Mouse (Mus musculus) kidney, embryonic 14.5 days (tissue): ENCODE results near the gene Flnb. TPM values are rescaled to one million over a fixed set of nuclear protein-coding genes. Genes with fewer than 3 reads are reported as not detected.

Source experiments
- ATAC-seq: fragments of 200-750 bp; cut with Nextera tagmentation; 2 replicates; pipeline ENCODE4 v1.8.0; 2017; ENCODE audit warnings: moderate number of reproducible peaks, mild to moderate bottlenecking, moderate TSS enrichment, moderate library complexity; ENCODE audit not compliant: low FRiP score, low TSS enrichment
- H3K27ac ChIP-seq: fragments of 300-500 bp; sonication (generic); 2 replicates; pipeline ENCODE4 v1.5.1; 2014; ENCODE audit warnings: low read depth, mild to moderate bottlenecking, low read length, moderate library complexity, mixed read lengths
- H3K27me3 ChIP-seq: fragments of 300-500 bp; sonication (generic); 2 replicates; pipeline ENCODE4 v1.6.1; 2014; ENCODE audit warnings: mild to moderate bottlenecking, low read length; ENCODE audit not compliant: control insufficient read depth, insufficient read depth
- H3K36me3 ChIP-seq: fragments of 300-500 bp; sonication (generic); 2 replicates; pipeline ENCODE4 v1.6.1; 2014; ENCODE audit warnings: low read length, mixed read lengths; ENCODE audit not compliant: control insufficient read depth, insufficient read depth
- H3K4me1 ChIP-seq: fragments of 300-500 bp; sonication (generic); 2 replicates; pipeline ENCODE4 v1.6.1; 2014; ENCODE audit warnings: low read length, mixed read lengths; ENCODE audit not compliant: control insufficient read depth, insufficient read depth
- H3K4me2 ChIP-seq: fragments of 300-500 bp; sonication (generic); replicated peaks from 2 replicates; pipeline ENCODE4 v1.6.1; 2014; ENCODE audit warnings: low read depth, mild to moderate bottlenecking, low read length
- H3K4me3 ChIP-seq: fragments of 300-500 bp; sonication (generic); 2 replicates; pipeline ENCODE4 v1.5.1; 2014; ENCODE audit warnings: mild to moderate bottlenecking, low read length
- H3K9ac ChIP-seq: fragments of 300-500 bp; sonication (generic); 2 replicates; pipeline ENCODE4 v1.6.1; 2014; ENCODE audit warnings: low read depth, mild to moderate bottlenecking, low read length, moderate library complexity
- H3K9me3 ChIP-seq: fragments of 300-500 bp; sonication (generic); 2 replicates; pipeline ENCODE4 v1.6.1; 2016; ENCODE audit warnings: low read length; ENCODE audit not compliant: control insufficient read depth
- WGBS: fragments of 180-500 bp; shearing (Covaris S2); extraction: QIAGEN DNeasy Blood & Tissue Kit; methylation state at CpG from one replicate; pipeline ENCODE4 v1.1.7; 2014; 5-methylcytosine and 5-hydroxymethylcytosine counted together
- polyA plus RNA-seq: library from polyadenylated mRNA; unstranded; fragments of >200 nt; fragmentation: Nextera tagmentation; extraction: Ambion mirVana; gene quantifications from 2 replicates; pipeline ENCODE4 v1.2.1, GENCODE M21; 2014

Gene Flnb
- polyA plus RNA-seq, 1 experiment from 2014 or later, result 25.7 TPM

- Histone ChIP-seq H3K4me2 (no peak overlapping the region), H3K4me3 (no peak overlapping the region), H3K27ac (no peak overlapping the region), H3K4me1 (no peaks in the 10 kb centered on the region; the same call in 1 of the 2 replicates), H3K27me3 (no peaks in the 10 kb centered on the region), H3K9ac (no peak overlapping the region), H3K36me3 (peaks cover 21% of the 10 kb centered on the region), H3K9me3 (no peaks in the 10 kb centered on the region)
- no peak for ATAC-seq
- WGBS, result 93% methylated on average over 9 of the region's 9 CpGs
Observed at GRCm38 (mm10) chr14:7951234-7951633, 133.5 kb downstream of the Flnb start.

- ATAC-seq, result no peak
- H3K9me3 ChIP-seq, result no peaks in the 10 kb centered on the region
Observed at GRCm38 (mm10) chr14:7952610-7953254, 135.0 kb downstream of the Flnb start.

DNA sequence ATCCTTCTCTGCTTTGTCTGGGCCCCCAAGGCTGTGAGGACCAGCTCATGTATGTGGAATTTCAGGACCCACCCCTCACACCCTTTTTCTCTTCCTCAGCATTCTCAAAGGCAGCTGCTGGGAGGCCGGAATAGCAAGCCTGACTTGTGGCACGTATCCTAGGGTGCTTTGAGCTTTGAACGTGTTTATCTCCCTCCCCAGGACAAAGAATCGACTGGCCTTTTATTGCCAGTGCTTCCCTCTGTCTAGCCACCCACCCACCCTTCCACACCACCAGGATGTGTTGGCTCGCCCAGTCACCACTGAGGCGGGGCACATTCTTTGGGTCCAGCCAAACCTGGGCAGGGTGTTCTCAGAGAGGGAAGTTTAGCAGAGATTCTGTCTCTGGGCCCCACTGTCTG lies 136.3 kb downstream of the Flnb start:
- H3K27ac ChIP-seq, result no peak overlapping the region
- no peak overlapping the region for H3K9ac ChIP-seq
- H3K27me3 ChIP-seq, result no peaks in the 10 kb centered on the region
- H3K4me3 ChIP-seq, result no peak overlapping the region
- H3K4me2 ChIP-seq, result no peak overlapping the region
- WGBS, result 36% methylated on average over 6 of the region's 6 CpGs
- H3K36me3 ChIP-seq, result peaks cover 14% of the 10 kb centered on the region
- no peak for ATAC-seq
- no peaks in the 10 kb centered on the region for H3K9me3 ChIP-seq
- H3K4me1 ChIP-seq, result no peaks in the 10 kb centered on the region; the same call in 1 of the 2 replicates

More at GRCm38 (mm10) chr14:7952610-7953254, 135.0 kb downstream of the Flnb start:
- no peak overlapping the region for H3K4me3 ChIP-seq
- no peaks in the 10 kb centered on the region; the same call in 1 of the 2 replicates for H3K4me1 ChIP-seq
- WGBS, result 23% methylated on average over 12 of the region's 12 CpGs
- no peaks in the 10 kb centered on the region for H3K27me3 ChIP-seq
- no peak overlapping the region for H3K27ac ChIP-seq
- H3K4me2 ChIP-seq, result no peak overlapping the region
- H3K36me3 ChIP-seq, result peaks cover 21% of the 10 kb centered on the region
- H3K9ac ChIP-seq, result no peak overlapping the region

DNA sequence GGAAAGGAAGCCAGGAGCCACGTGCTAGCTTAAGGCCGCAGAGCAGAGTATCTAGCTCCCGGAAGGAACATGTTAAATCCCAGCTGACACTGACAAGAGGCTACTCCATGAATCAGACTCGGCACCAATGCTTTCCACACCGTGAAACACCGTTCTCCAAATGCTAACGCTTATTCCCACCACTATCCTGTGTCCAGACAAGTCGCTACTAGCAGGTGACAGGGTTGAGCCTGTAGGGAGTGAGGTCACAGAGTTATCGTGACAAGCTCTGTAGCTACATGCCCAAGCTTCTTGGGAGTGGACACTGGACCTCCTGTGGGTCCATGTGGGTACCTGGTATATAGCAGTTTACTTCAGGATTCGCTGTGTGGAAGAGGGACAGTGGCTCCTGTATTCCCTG lies 138.7 kb downstream of the Flnb start:
- no peak for ATAC-seq
- Histone ChIP-seq H3K4me1 (no peaks in the 10 kb centered on the region; the same call in 1 of the 2 replicates), H3K4me2 (no peak overlapping the region), H3K9me3 (no peaks in the 10 kb centered on the region), H3K27ac (no peak overlapping the region), H3K27me3 (no peaks in the 10 kb centered on the region), H3K4me3 (no peak overlapping the region), H3K9ac (no peak overlapping the region), H3K36me3 (no peaks in the 10 kb centered on the region)
- WGBS, result 67% methylated on average over 10 of the region's 10 CpGs

DNA sequence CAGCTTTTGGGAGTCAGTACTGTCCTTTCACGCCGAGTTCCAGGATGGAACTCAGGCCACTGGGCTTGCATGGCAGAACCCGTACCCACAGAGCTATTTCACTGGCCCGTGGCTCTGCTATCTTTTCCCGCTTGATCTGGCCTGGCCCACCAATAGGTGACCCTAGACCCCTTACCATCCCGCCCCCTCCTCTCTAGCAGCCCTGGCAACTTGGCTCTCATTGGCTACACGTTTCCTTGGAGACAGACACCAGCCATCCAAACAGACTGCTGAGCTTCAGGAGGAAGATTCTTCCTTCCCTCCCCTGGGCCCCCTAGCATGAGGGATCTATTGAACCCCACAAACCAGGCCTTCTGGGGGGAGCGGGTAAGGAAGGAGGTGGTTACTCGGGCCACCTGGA lies 139.3 kb downstream of the Flnb start, which contains the start of gene Gm45521:
TSS of gene Gm45521 (plus strand) at position 240 of the 400 bp plus-strand sequence.
- no peak for ATAC-seq
- H3K27ac ChIP-seq, result no peak within 1 kb of the TSS
- 56% methylated on average over 9 of the region's 9 CpGs for WGBS

DNA sequence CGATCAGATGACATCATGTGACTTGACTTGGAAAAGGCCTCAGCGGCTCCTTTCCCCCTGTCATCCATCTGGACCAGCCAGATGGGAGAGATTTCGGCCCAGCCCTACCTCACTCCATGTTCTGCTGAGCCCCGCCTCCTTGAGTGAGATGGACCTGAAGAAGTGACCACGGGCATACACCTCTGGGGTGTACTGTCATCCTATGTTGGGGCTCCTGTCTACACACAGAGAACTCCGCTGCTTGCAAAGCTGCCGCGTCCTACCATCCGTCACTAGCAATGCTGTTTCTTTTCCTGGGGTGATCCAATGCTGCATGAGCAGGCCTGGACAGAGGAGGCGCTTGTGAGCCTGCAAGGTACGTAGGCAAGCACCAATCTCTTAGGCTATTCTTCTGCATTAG lies 142.9 kb downstream of the Flnb start:
- Histone ChIP-seq H3K36me3 (no peaks in the 10 kb centered on the region), H3K27ac (no peak overlapping the region), H3K9me3 (no peaks in the 10 kb centered on the region), H3K27me3 (no peaks in the 10 kb centered on the region), H3K4me3 (no peak overlapping the region), H3K9ac (no peak overlapping the region), H3K4me2 (no peak overlapping the region), H3K4me1 (no peaks in the 10 kb centered on the region)
- WGBS, result 55% methylated on average over 11 of the region's 11 CpGs
- ATAC-seq, result 0 out of 2 replicates have a peak, but pooled peaks have one; percentile 30

More for the DNA sequence above, 139.3 kb downstream of the Flnb start, which contains the start of gene Gm45521:
- H3K9ac ChIP-seq, result no peak within 1 kb of the TSS
- H3K36me3 ChIP-seq, result no peaks in the 10 kb centered on the region
- no peak within 1 kb of the TSS for H3K4me2 ChIP-seq
- H3K4me3 ChIP-seq, result no peak within 1 kb of the TSS
- H3K4me1 ChIP-seq, result no peaks in the 10 kb centered on the region; the same call in 1 of the 2 replicates
- H3K27me3 ChIP-seq, result no peaks in the 10 kb centered on the region
- H3K9me3 ChIP-seq, result no peaks in the 10 kb centered on the region

DNA sequence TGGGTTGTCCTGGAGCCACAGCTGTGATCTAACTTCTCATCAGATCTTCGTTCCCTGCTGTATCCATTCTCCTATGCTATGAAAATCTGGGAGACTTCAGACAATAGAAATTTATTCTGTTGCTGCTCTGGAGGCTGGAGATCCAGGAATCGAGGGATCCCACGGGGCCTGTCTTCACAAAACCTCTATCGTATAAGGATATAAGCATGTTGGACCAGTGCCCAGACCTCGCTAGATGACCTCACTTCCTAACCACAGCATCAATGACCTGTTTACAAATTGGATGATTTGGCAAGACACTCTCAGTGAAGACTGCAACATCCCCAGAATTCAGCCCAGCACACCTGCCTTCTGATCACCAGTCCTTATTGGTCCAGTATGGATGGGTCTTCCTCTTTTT lies 144.0 kb downstream of the Flnb start:
- no peak overlapping the region for H3K4me2 ChIP-seq
- WGBS, result 63% methylated on average over 5 of the region's 5 CpGs
- H3K27ac ChIP-seq, result no peak overlapping the region
- no peaks in the 10 kb centered on the region for H3K9me3 ChIP-seq
- no peaks in the 10 kb centered on the region for H3K36me3 ChIP-seq
- no peak overlapping the region for H3K4me3 ChIP-seq
- H3K9ac ChIP-seq, result no peak overlapping the region
- H3K4me1 ChIP-seq, result no peaks in the 10 kb centered on the region
- no peaks in the 10 kb centered on the region for H3K27me3 ChIP-seq
- ATAC-seq, result no peak

GRCm38 (mm10) chr14:7962626-7963025 lies 144.9 kb downstream of the Flnb start:
- H3K27ac ChIP-seq, result no peak overlapping the region
- H3K36me3 ChIP-seq, result no peaks in the 10 kb centered on the region
- no peak overlapping the region for H3K9ac ChIP-seq
- H3K4me3 ChIP-seq, result no peak overlapping the region
- H3K27me3 ChIP-seq, result no peaks in the 10 kb centered on the region
- no peaks in the 10 kb centered on the region for H3K4me1 ChIP-seq
- 86% methylated on average over 2 of the region's 2 CpGs for WGBS
- H3K9me3 ChIP-seq, result no peaks in the 10 kb centered on the region
- no peak overlapping the region for H3K4me2 ChIP-seq
- ATAC-seq, result no peak

GRCm38 (mm10) chr14:7963160-7963559 lies 145.4 kb downstream of the Flnb start:
- H3K27me3 ChIP-seq, result no peaks in the 10 kb centered on the region
- no peak overlapping the region for H3K4me3 ChIP-seq
- H3K36me3 ChIP-seq, result no peaks in the 10 kb centered on the region
- no peak overlapping the region for H3K4me2 ChIP-seq
- no peak for ATAC-seq
- H3K9ac ChIP-seq, result no peak overlapping the region
- no peaks in the 10 kb centered on the region for H3K4me1 ChIP-seq
- 60% methylated on average over 7 of the region's 7 CpGs for WGBS
- no peaks in the 10 kb centered on the region for H3K9me3 ChIP-seq
- H3K27ac ChIP-seq, result no peak overlapping the region
